Mouse (Mus musculus): Measurements from ENCODE around the gene Musk. TPM values are rescaled to one million over a fixed set of nuclear protein-coding genes. Genes with fewer than 3 reads are reported as not detected.

Gene Musk
- total RNA-seq, 2 experiments from 2014 or later: 1.6 to 2.5 TPM

GRCm38 (mm10) chr4:58413188-58414185, 127.7 kb downstream of the Musk start:
- no peak for DNase-seq (ENCODE audit: low spot score in 2 of 2)

DNA sequence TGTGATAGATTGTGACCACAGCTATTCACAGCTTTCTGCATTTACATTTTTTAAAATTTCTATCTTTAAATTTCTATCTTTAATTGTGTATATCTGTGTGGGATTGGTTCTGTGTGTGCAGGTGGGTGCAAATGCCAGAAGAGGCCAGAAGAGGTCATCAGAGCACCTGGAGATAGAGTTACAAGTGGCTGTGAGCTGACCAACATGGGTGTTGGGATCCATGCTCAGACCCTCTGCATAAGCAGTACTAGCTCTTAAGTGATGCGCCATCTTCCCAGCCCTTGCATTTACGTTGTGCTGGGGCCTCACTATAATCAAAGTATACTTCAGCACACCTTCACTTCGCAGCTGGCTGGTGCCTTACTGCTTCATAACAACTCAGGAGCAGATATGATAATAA, 129.8 kb downstream of the Musk start:
- no peak for DNase-seq (ENCODE audit: low spot score in 2 of 2)

- no peak for DNase-seq (ENCODE audit: low spot score in 2 of 2)
Measured at GRCm38 (mm10) chr4:58417319-58417718, 131.6 kb downstream of the Musk start.

- no peak for DNase-seq (ENCODE audit: low spot score in 2 of 2)
Measured at GRCm38 (mm10) chr4:58419225-58419624, 133.5 kb downstream of the Musk start.

- no peak for DNase-seq (ENCODE audit: low spot score in 2 of 2)
Measured at GRCm38 (mm10) chr4:58423276-58423930, 137.6 kb downstream of the Musk start.

Other genes starting within 250 kb of the Musk start
- 1 to 10 TPM; 1.3 to 1.5 TPM for gene Svep1, start 79.1 kb upstream of the Musk start, total RNA-seq (2021)